Comparison of ENCODE assay signal across 1 mouse cellular context in the genomic region with DNA sequence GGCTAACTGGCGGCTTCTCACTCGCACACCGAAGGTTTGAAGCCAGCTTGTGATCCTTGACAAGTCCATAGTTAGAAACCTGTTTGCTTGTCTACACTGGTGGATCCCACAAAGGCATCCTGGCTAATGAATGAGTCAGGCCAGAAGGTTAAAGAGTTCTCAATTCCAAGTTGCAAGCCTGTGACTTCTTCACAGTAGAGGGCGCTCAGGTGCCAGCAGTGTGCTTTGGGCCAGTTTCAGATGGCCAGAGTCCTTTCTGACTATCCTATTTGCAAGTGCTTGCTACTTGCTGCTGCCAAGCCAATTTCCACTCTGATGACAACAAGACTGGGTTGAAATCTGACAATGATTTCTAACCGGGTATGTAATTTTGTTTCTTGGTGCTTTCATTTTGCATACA. TPM values are rescaled to one million over a fixed set of nuclear protein-coding genes. Genes with fewer than 3 reads are reported as not detected.
"Had no signal": no experiment of that assay in that cellular context is flagged by ENCODE, and none has a peak within 500 bp of the region (broad histone marks: within the 10 kb centered on the region; RNA-seq: fewer than 3 reads in every experiment).

No protein-coding gene starts in this region.

RNA-seq across cellular contexts. Expression of gene Tcstv1, which starts 4.0 kb away (rescaled TPM):
- total RNA-seq: megakaryocyte-erythroid progenitor cell, adult 5-6 weeks had no signal

RNA-seq across cellular contexts. Expression of gene Gm21761, which starts 30.5 kb away (rescaled TPM):
- total RNA-seq: megakaryocyte-erythroid progenitor cell, adult 5-6 weeks had no signal

RNA-seq across cellular contexts. Expression of gene B020031M17Rik, which starts 52.1 kb away (rescaled TPM):
- total RNA-seq: megakaryocyte-erythroid progenitor cell, adult 5-6 weeks had no signal
